Comparison of ENCODE assay signal across 8 mouse cellular contexts in the genomic region with DNA sequence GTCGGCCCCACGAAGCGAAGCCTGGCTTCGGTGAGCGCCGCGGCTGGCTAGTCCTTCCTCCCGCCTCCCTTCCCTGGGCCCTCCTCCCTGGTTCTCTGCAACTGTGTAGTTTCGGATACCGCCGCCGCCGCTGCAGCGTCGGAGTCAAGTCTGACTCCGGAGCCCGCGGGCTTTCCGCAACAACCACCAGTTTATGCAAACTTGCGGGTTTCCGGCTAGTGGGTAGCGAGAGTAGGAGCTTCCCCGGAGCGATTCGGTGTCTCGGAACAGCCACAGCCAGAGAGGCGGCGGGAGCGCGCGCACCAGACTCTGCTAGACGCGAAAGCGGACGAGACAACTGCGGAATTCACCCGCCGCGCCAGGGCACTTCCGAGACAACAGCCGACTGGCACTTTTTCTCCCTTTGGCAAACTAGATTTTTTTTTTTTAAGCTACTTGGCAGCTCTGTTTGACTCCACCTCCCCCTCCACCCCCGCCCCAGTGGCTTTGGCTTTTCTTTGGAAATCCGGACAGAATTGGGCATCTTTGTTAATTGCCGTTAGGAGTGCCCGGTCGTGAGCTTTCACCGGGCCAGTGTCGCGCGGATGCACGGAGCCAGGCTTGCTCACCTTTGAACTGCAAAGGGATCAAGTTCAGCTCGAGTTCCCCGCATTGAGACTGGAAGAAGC. TPM values are rescaled to one million over a fixed set of nuclear protein-coding genes. Genes with fewer than 3 reads are reported as not detected.
A peak's percentile ranks its signal among the peaks of the same experiment; 100 is the strongest.
DNase-seq lines count a peak whose midpoint lies in the region; ATAC-seq and TF ChIP-seq lines count a peak whose summit lies in the region.

No protein-coding gene starts in this region.

- H3K4me3 ChIP-seq in bone marrow, adult 2 months (replicated peaks; ENCODE audit: control insufficient read depth, low read depth, low read length): peak overlapping the region; percentile 65
- peak overlapping the region; percentile 69 for H3K4me3 ChIP-seq in embryonic facial prominence, embryonic 15.5 days (replicated peaks)
- peak overlapping the region; percentile 88 for H3K4me3 ChIP-seq in heart, embryonic 13.5 days
- H3K4me3 ChIP-seq in liver, embryonic 15.5 days (replicated peaks): peak overlapping the region; percentile 63
- H3K4me3 ChIP-seq in neural tube, embryonic 13.5 days: peak overlapping the region; percentile 73

- H3K36me3 ChIP-seq in embryonic facial prominence, embryonic 15.5 days: no peaks in the 10 kb centered on the region
- H3K36me3 ChIP-seq in heart, embryonic 13.5 days: peaks cover 18% of the 10 kb centered on the region
- H3K36me3 ChIP-seq in liver, embryonic 15.5 days (replicated peaks): no peaks in the 10 kb centered on the region
- H3K36me3 ChIP-seq in neural tube, embryonic 13.5 days: no peaks in the 10 kb centered on the region

- H3K9ac ChIP-seq in embryonic facial prominence, embryonic 15.5 days: peak overlapping the region; percentile 65
- peak overlapping the region; percentile 96 for H3K9ac ChIP-seq in heart, embryonic 13.5 days
- H3K9ac ChIP-seq in liver, embryonic 15.5 days: peak overlapping the region; percentile 27; the same call in 1 of the 2 replicates
- peak overlapping the region; percentile 85 for H3K9ac ChIP-seq in neural tube, embryonic 13.5 days

- no peaks in the 10 kb centered on the region; the same call in 1 of the 2 replicates for H3K4me1 ChIP-seq in bone marrow, adult 2 months (ENCODE audit: control insufficient read depth, insufficient read depth, low read length)
- H3K4me1 ChIP-seq in embryonic facial prominence, embryonic 15.5 days: peaks cover 34% of the 10 kb centered on the region
- H3K4me1 ChIP-seq in heart, embryonic 13.5 days: no peaks in the 10 kb centered on the region
- H3K4me1 ChIP-seq in liver, embryonic 15.5 days (replicated peaks): peaks cover 67% of the 10 kb centered on the region
- peaks cover 33% of the 10 kb centered on the region for H3K4me1 ChIP-seq in neural tube, embryonic 13.5 days (replicated peaks)

- no peaks in the 10 kb centered on the region for H3K27me3 ChIP-seq in embryonic facial prominence, embryonic 15.5 days
- H3K27me3 ChIP-seq in heart, embryonic 13.5 days (replicated peaks): peaks cover 21% of the 10 kb centered on the region
- peaks cover 86% of the 10 kb centered on the region for H3K27me3 ChIP-seq in liver, embryonic 15.5 days
- peaks cover 17% of the 10 kb centered on the region; the same call in 1 of the 2 replicates for H3K27me3 ChIP-seq in neural tube, embryonic 13.5 days

- WGBS in bone marrow, adult 2 months: under 1% methylated on average over 53 of the region's 53 CpGs
- WGBS in embryonic facial prominence, embryonic 15.5 days: under 1% methylated on average over 53 of the region's 53 CpGs
- under 1% methylated on average over 53 of the region's 53 CpGs for WGBS in heart, embryonic 13.5 days
- under 1% methylated on average over 53 of the region's 53 CpGs for WGBS in liver, embryonic 15.5 days (ENCODE audit: insufficient replicate concordance)
- WGBS in neural tube, embryonic 13.5 days: under 1% methylated on average over 53 of the region's 53 CpGs

- ATAC-seq in embryonic facial prominence, embryonic 15.5 days (ENCODE audit: insufficient number of reproducible peaks, low FRiP score, low TSS enrichment, low read depth): peak; percentile 11; the same call in 1 of the 2 replicates
- ATAC-seq in heart, embryonic 13.5 days (ENCODE audit: extremely low read depth, insufficient number of reproducible peaks, low FRiP score, low TSS enrichment): no peak
- ATAC-seq in liver, embryonic 15.5 days (ENCODE audit: insufficient read depth): peak; percentile 36; the same call in 1 of the 2 replicates
- peak; percentile 16 for ATAC-seq in neural tube, embryonic 13.5 days (ENCODE audit: low read depth)

- DNase-seq in 3T3-L1 (ENCODE audit: low read depth, low spot score): peak; percentile 85
- DNase-seq in kidney, postnatal 10 days: peak; percentile 70
- peak; percentile 5 to 6 for DNase-seq in thymus, adult 18-20 months

- no peak for TF ChIP-seq POLR2A in bone marrow, adult 2 months (IDR thresholded peaks at IDR 0.05; ENCODE audit: borderline replicate concordance, control insufficient read depth, low read depth, low read length)

- H3K9me3 ChIP-seq in embryonic facial prominence, embryonic 15.5 days (replicated peaks): no peaks in the 10 kb centered on the region
- no peaks in the 10 kb centered on the region for H3K9me3 ChIP-seq in heart, embryonic 13.5 days
- no peaks in the 10 kb centered on the region for H3K9me3 ChIP-seq in liver, embryonic 15.5 days (replicated peaks)
- no peaks in the 10 kb centered on the region for H3K9me3 ChIP-seq in neural tube, embryonic 13.5 days

- no peak overlapping the region for H3K27ac ChIP-seq in bone marrow, adult 2 months (ENCODE audit: control insufficient read depth, insufficient read depth, low read depth, low read length, poor library complexity)
- H3K27ac ChIP-seq in embryonic facial prominence, embryonic 15.5 days (replicated peaks): peak overlapping the region; percentile 97
- H3K27ac ChIP-seq in heart, embryonic 13.5 days (replicated peaks): peak overlapping the region; percentile 99
- H3K27ac ChIP-seq in liver, embryonic 15.5 days (replicated peaks): no peak overlapping the region
- peak overlapping the region; percentile 94 for H3K27ac ChIP-seq in neural tube, embryonic 13.5 days (replicated peaks)

- TF ChIP-seq CTCF in bone marrow, adult 2 months (IDR thresholded peaks at IDR 0.05; ENCODE audit: control insufficient read depth, insufficient read depth, low read length): no peak

- peak overlapping the region; percentile 93 for H3K4me2 ChIP-seq in embryonic facial prominence, embryonic 15.5 days (replicated peaks)
- peak overlapping the region; percentile 94 for H3K4me2 ChIP-seq in heart, embryonic 13.5 days
- peak overlapping the region; percentile 88 for H3K4me2 ChIP-seq in liver, embryonic 15.5 days
- peak overlapping the region; percentile 92 for H3K4me2 ChIP-seq in neural tube, embryonic 13.5 days

RNA-seq across cellular contexts. Expression of gene Pcdh7, which starts 0.4 kb away (rescaled TPM):
- 0.49 and 3.7 TPM in 2 replicates for polyA plus RNA-seq in bone marrow, adult 2 months (2011; ENCODE audit: insufficient read depth, insufficient read length, low replicate concordance, missing spikeins)
- polyA plus RNA-seq in embryonic facial prominence, embryonic 15.5 days (2015; fragmentation: Nextera tagmentation; extraction: Ambion mirVana): 11.3 and 11.7 TPM in 2 replicates
- polyA plus RNA-seq in heart, embryonic 13.5 days (2015; fragmentation: Nextera tagmentation; extraction: Ambion mirVana): 16.0 and 16.5 TPM in 2 replicates
- polyA plus RNA-seq in liver, embryonic 15.5 days (2015; fragmentation: Nextera tagmentation; extraction: Ambion mirVana): 0.29 and 0.40 TPM in 2 replicates
- 20.7 and 21.2 TPM in 2 replicates for polyA plus RNA-seq in neural tube, embryonic 13.5 days (2015; fragmentation: Nextera tagmentation; extraction: Ambion mirVana)

Comparison
In these comparisons a context has a peak if more than half of its experiments do, and no peak if none do; other contexts are left out.
1. DNase-seq: peak in every context shown above with its lines; median percentile 85 in 3T3-L1; 70 in kidney, postnatal 10 days; 6 in thymus, adult 18-20 months.
2. H3K27ac ChIP-seq: peak in embryonic facial prominence, embryonic 15.5 days (single experiment), heart, embryonic 13.5 days (single experiment) and neural tube, embryonic 13.5 days (single experiment); none in bone marrow, adult 2 months (single experiment) and liver, embryonic 15.5 days (single experiment).
3. H3K9ac ChIP-seq: peak in every context shown above with its lines; median percentile 96 in heart, embryonic 13.5 days; 85 in neural tube, embryonic 13.5 days; 65 in embryonic facial prominence, embryonic 15.5 days; 27 in liver, embryonic 15.5 days.
4. Peak in every context shown above with its lines, with median percentiles within 50 percentile points of each other: H3K4me3 ChIP-seq and H3K4me2 ChIP-seq.